16 mouse cellular contexts compared by ENCODE assay signal in genomic region chr5:140878644-140879043, GRCm38 (mm10). TPM values are rescaled to one million over a fixed set of nuclear protein-coding genes. Genes with fewer than 3 reads are reported as not detected.
DNase-seq lines count a peak whose midpoint lies in the region; ATAC-seq and TF ChIP-seq lines count a peak whose summit lies in the region.
"Had no signal": no experiment of that assay in that cellular context is flagged by ENCODE, and none has a peak within 500 bp of the region (broad histone marks: within the 10 kb centered on the region; RNA-seq: fewer than 3 reads in every experiment).

No protein-coding gene starts in this region.

- peak; percentile 59 for TF ChIP-seq CTCF in liver, postnatal 0 days (IDR thresholded peaks at IDR 0.05; ENCODE audit: low read depth)
- TF ChIP-seq CTCF in E14TG2a.4 (conservative IDR thresholded peaks at IDR 0.05; ENCODE audit: low read length): peak; percentile 97

- DNase-seq in forebrain, embryonic 11.5 days (ENCODE audit: low spot score): peak; percentile 42
- no peak for DNase-seq in liver, postnatal 0 days
- DNase-seq in c-Kit-positive CD71-positive TER-119-positive erythroid progenitor cells, embryonic 14.5 days (ENCODE audit: low spot score): peak; percentile 20
- no peak for DNase-seq in ovary, postnatal 36 days (ENCODE audit: low spot score)
- no peak for DNase-seq in midbrain, embryonic 11.5 days (ENCODE audit: low spot score, missing footprints)
- DNase-seq: cerebellum, postnatal 25 days; gastrocnemius, postnatal 25 days; lung, postnatal 14 days; right cerebral cortex, postnatal 4 days had no signal

- no peak overlapping the region for H3K4me3 ChIP-seq in forebrain, embryonic 11.5 days (ENCODE audit: low read depth, low read length)
- no peak overlapping the region for H3K4me3 ChIP-seq in forebrain, embryonic 16.5 days (replicated peaks; ENCODE audit: low read length)
- H3K4me3 ChIP-seq in liver, postnatal 0 days (ENCODE audit: low read depth, low read length): no peak overlapping the region
- H3K4me3 ChIP-seq in liver, embryonic 12.5 days: no peak overlapping the region
- no peak overlapping the region for H3K4me3 ChIP-seq in E14TG2a.4 (replicated peaks; ENCODE audit: low read length)
- H3K4me3 ChIP-seq in midbrain, embryonic 11.5 days (ENCODE audit: low read depth, low read length): no peak overlapping the region
- H3K4me3 ChIP-seq: embryonic facial prominence, embryonic 12.5 days; forebrain, embryonic 12.5 days; limb, embryonic 12.5 days had no signal

- WGBS in forebrain, embryonic 11.5 days: 62% methylated on average over 6 of the region's 6 CpGs
- WGBS in forebrain, embryonic 16.5 days: 70% methylated on average over 6 of the region's 6 CpGs
- WGBS in liver, postnatal 0 days (ENCODE audit: insufficient replicate concordance): 63% methylated on average over 6 of the region's 6 CpGs
- WGBS in liver, embryonic 12.5 days (ENCODE audit: insufficient replicate concordance): 38% methylated on average over 6 of the region's 6 CpGs
- WGBS in midbrain, embryonic 11.5 days: 67% methylated on average over 6 of the region's 6 CpGs

- H3K27ac ChIP-seq in forebrain, embryonic 11.5 days (ENCODE audit: low read depth, low read length): no peak overlapping the region
- no peak overlapping the region for H3K27ac ChIP-seq in forebrain, embryonic 16.5 days (ENCODE audit: low read length)
- no peak overlapping the region for H3K27ac ChIP-seq in liver, postnatal 0 days (ENCODE audit: low read depth)
- H3K27ac ChIP-seq in liver, embryonic 12.5 days: no peak overlapping the region
- H3K27ac ChIP-seq in midbrain, embryonic 11.5 days (ENCODE audit: low read depth, low read length): no peak overlapping the region
- H3K27ac ChIP-seq: embryonic facial prominence, embryonic 12.5 days; forebrain, embryonic 12.5 days; limb, embryonic 12.5 days had no signal

- no peak overlapping the region for H3K4me2 ChIP-seq in forebrain, embryonic 11.5 days (ENCODE audit: low read depth, low read length, severe bottlenecking)
- no peak overlapping the region for H3K4me2 ChIP-seq in forebrain, embryonic 16.5 days (ENCODE audit: low read length)
- no peak overlapping the region for H3K4me2 ChIP-seq in liver, postnatal 0 days (ENCODE audit: low read depth, low read length)
- no peak overlapping the region for H3K4me2 ChIP-seq in liver, embryonic 12.5 days
- H3K4me2 ChIP-seq in midbrain, embryonic 11.5 days: no peak overlapping the region
- H3K4me2 ChIP-seq: embryonic facial prominence, embryonic 12.5 days; forebrain, embryonic 12.5 days; limb, embryonic 12.5 days had no signal

- H3K36me3 ChIP-seq in forebrain, embryonic 11.5 days (ENCODE audit: control insufficient read depth, insufficient read depth, low read length): no peaks in the 10 kb centered on the region
- no peaks in the 10 kb centered on the region for H3K36me3 ChIP-seq in forebrain, embryonic 16.5 days (ENCODE audit: control insufficient read depth, insufficient read depth)
- H3K36me3 ChIP-seq in liver, postnatal 0 days (replicated peaks; ENCODE audit: insufficient read depth, low read length): no peaks in the 10 kb centered on the region
- no peaks in the 10 kb centered on the region for H3K36me3 ChIP-seq in liver, embryonic 12.5 days
- H3K36me3 ChIP-seq in E14TG2a.4 (ENCODE audit: insufficient read depth, low read length): no peaks in the 10 kb centered on the region
- H3K36me3 ChIP-seq in midbrain, embryonic 11.5 days (ENCODE audit: control insufficient read depth, insufficient read depth, low read length): no peaks in the 10 kb centered on the region
- H3K36me3 ChIP-seq: embryonic facial prominence, embryonic 12.5 days; forebrain, embryonic 12.5 days; limb, embryonic 12.5 days had no signal

- no peak for TF ChIP-seq EP300 in liver, postnatal 0 days (IDR thresholded peaks at IDR 0.05; ENCODE audit: low read depth)

- no peaks in the 10 kb centered on the region for H3K9me3 ChIP-seq in forebrain, embryonic 11.5 days (ENCODE audit: control insufficient read depth, low read length)
- H3K9me3 ChIP-seq in forebrain, embryonic 16.5 days (ENCODE audit: control insufficient read depth, low read length): no peaks in the 10 kb centered on the region
- H3K9me3 ChIP-seq in liver, postnatal 0 days (ENCODE audit: low read length): no peaks in the 10 kb centered on the region
- H3K9me3 ChIP-seq in liver, embryonic 12.5 days (replicated peaks): no peaks in the 10 kb centered on the region
- H3K9me3 ChIP-seq in E14TG2a.4 (ENCODE audit: low read length): peaks cover 5% of the 10 kb centered on the region
- H3K9me3 ChIP-seq in midbrain, embryonic 11.5 days (ENCODE audit: control insufficient read depth, low read length): no peaks in the 10 kb centered on the region
- H3K9me3 ChIP-seq: limb, embryonic 12.5 days had no signal

- no peak for ATAC-seq in forebrain, embryonic 11.5 days (replicated peaks; ENCODE audit: low FRiP score)
- no peak for ATAC-seq in forebrain, embryonic 16.5 days
- ATAC-seq in liver, postnatal 0 days: no peak
- ATAC-seq in liver, embryonic 12.5 days: no peak
- ATAC-seq in midbrain, embryonic 11.5 days (ENCODE audit: low FRiP score): no peak
- ATAC-seq: intestine, embryonic 16.5 days had no signal

- H3K27me3 ChIP-seq in forebrain, embryonic 11.5 days (ENCODE audit: control insufficient read depth, insufficient read depth, low read length): no peaks in the 10 kb centered on the region
- 0 out of 2 replicates have a peak, but pooled peaks cover 3% of the 10 kb centered on the region for H3K27me3 ChIP-seq in forebrain, embryonic 16.5 days (replicated peaks; ENCODE audit: control insufficient read depth, insufficient read depth, low read length)
- no peaks in the 10 kb centered on the region for H3K27me3 ChIP-seq in liver, postnatal 0 days (ENCODE audit: insufficient read depth, low read length)
- no peaks in the 10 kb centered on the region for H3K27me3 ChIP-seq in liver, embryonic 12.5 days (replicated peaks)
- peaks cover 38% of the 10 kb centered on the region for H3K27me3 ChIP-seq in E14TG2a.4 (ENCODE audit: insufficient read depth, low read length)
- H3K27me3 ChIP-seq in midbrain, embryonic 11.5 days (ENCODE audit: control insufficient read depth, insufficient read depth, low read length): no peaks in the 10 kb centered on the region
- H3K27me3 ChIP-seq: embryonic facial prominence, embryonic 12.5 days; limb, embryonic 12.5 days had no signal

- no peak overlapping the region for H3K9ac ChIP-seq in forebrain, embryonic 11.5 days (ENCODE audit: low read length)
- H3K9ac ChIP-seq in forebrain, embryonic 16.5 days (replicated peaks; ENCODE audit: low read depth, low read length): no peak overlapping the region
- no peak overlapping the region for H3K9ac ChIP-seq in liver, postnatal 0 days (replicated peaks)
- no peak overlapping the region for H3K9ac ChIP-seq in liver, embryonic 12.5 days
- H3K9ac ChIP-seq in midbrain, embryonic 11.5 days (ENCODE audit: low read length): no peak overlapping the region
- H3K9ac ChIP-seq: embryonic facial prominence, embryonic 12.5 days; forebrain, embryonic 12.5 days; limb, embryonic 12.5 days had no signal

- H3K4me1 ChIP-seq in forebrain, embryonic 11.5 days (replicated peaks; ENCODE audit: control insufficient read depth, insufficient read depth, low read length): no peaks in the 10 kb centered on the region
- H3K4me1 ChIP-seq in forebrain, embryonic 16.5 days (replicated peaks; ENCODE audit: control insufficient read depth, insufficient read depth, low read length): no peaks in the 10 kb centered on the region
- no peaks in the 10 kb centered on the region for H3K4me1 ChIP-seq in liver, postnatal 0 days (ENCODE audit: insufficient read depth)
- H3K4me1 ChIP-seq in liver, embryonic 12.5 days: no peaks in the 10 kb centered on the region
- H3K4me1 ChIP-seq in E14TG2a.4 (replicated peaks; ENCODE audit: low read depth, low read length): peaks cover 48% of the 10 kb centered on the region
- no peaks in the 10 kb centered on the region for H3K4me1 ChIP-seq in midbrain, embryonic 11.5 days (ENCODE audit: control insufficient read depth, insufficient read depth, low read length)
- H3K4me1 ChIP-seq: embryonic facial prominence, embryonic 12.5 days; forebrain, embryonic 12.5 days; limb, embryonic 12.5 days had no signal

RNA-seq across cellular contexts. Expression of gene Gna12, which starts 48.4 kb away (rescaled TPM):
- 49.7 and 58.9 TPM in 2 replicates for polyA plus RNA-seq in forebrain, embryonic 11.5 days (2014; fragmentation: Nextera tagmentation; extraction: Ambion mirVana)
- polyA plus RNA-seq in forebrain, embryonic 16.5 days (2015; fragmentation: Nextera tagmentation; extraction: Ambion mirVana): 13.5 and 14.4 TPM in 2 replicates
- 12.7 and 14.5 TPM in 2 replicates for polyA plus RNA-seq in liver, postnatal 0 days (2015; fragmentation: Nextera tagmentation; extraction: Ambion mirVana)
- polyA plus RNA-seq in liver, embryonic 12.5 days (2016; fragmentation: Nextera tagmentation; extraction: Ambion mirVana): 33.8 TPM in 2 replicates
- polyA plus RNA-seq in midbrain, embryonic 11.5 days (2014; fragmentation: Nextera tagmentation; extraction: Ambion mirVana): 25.8 and 33.4 TPM in 2 replicates

Comparison
In these comparisons a context has a peak if more than half of its experiments do, and no peak if none do; other contexts are left out.
1. DNase-seq: peak in forebrain, embryonic 11.5 days (single experiment) and c-Kit-positive CD71-positive TER-119-positive erythroid progenitor cells, embryonic 14.5 days (single experiment); none in liver, postnatal 0 days (single experiment), ovary, postnatal 36 days (single experiment) and midbrain, embryonic 11.5 days (single experiment).